Mouse (Mus musculus) kidney, postnatal 14 days (tissue): ENCODE data around the gene Ctps.
A peak's percentile ranks its signal among the peaks of the same experiment; 100 is the strongest.
"Not testable (repeated sequence)": the region's sequence is repeated elsewhere in the genome, so short reads cannot be mapped to it uniquely, and the experiment has no call there.

ENCODE experiments used
- DNase-seq: peaks from one replicate; pipeline ENCODE4 v3.0.0; 2022; ENCODE audit warnings: mixed read lengths

Gene Ctps

GRCm38 (mm10) chr4:120569486-120570437 is at the start of gene Ctps:
TSS of gene Ctps (minus strand) at chr4:120570276.
- DNase-seq: peak; percentile 96

DNA sequence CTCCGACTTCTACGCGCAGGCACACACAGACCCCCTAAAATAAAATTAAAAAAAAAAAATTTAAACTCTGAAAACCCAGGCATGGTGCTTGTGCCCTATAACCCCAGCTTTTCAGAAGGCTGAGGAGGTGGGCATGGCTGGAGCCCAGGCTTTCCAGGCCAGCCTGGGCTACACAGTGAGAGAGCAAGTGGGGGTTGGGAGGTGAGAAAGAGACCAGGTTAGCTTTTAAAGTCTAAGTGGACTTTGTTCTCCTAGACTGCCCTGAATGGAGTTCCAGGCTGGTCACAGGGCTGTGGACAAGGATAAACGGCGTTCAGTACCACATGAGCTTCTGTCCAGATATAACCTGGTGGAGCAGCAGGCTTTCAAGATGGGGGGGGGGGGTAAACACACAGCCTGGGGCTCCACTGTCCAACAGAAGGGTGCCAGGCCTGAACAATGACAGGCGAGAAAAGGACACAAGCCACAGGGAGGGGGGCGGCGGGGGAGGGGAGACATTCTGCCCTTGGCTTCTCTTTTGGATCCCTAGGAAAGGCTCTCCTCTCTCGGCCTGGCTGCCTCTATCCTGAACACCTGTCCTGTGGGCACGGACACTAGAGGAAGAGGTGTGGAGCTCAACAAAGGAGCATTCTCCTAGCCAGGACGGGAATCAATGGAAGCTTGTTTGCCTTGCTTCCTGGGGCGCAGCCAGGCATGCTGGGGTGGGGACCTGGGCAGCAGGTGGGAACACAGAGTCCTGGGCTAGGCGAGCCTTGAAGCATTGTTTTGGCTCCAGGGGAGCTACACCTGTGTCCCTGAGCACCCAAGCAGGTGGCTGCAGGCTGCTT is 46.3 kb upstream of the Ctps start:
- DNase-seq: no peak

DNA sequence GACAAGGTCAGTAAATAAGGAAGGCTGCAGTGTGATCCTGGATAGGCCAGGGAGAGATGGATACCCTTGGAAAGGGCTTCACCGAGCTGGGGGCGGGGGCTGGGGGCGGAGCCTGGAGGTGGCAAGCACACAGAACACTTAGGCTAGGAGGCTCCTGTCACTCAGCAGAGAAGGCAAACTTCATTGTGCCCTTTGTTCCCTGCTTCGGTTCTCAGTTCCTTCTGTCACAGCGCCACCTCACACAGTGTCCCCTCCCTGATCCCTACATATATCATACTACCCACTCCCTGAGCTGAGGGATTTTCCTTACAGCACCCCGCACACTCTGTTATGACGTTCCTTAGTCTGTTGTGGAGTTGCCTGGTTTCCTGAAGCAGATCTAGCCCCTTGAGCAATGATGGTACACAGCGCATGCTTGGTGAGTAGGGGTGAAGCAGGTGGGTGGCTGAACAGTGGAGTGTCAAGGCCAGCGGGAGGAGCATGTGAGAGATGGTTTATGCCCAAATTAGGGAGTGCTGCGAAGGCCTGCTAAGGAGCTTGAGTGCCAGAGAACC is 45.5 kb upstream of the Ctps start:
- no peak for DNase-seq

DNA sequence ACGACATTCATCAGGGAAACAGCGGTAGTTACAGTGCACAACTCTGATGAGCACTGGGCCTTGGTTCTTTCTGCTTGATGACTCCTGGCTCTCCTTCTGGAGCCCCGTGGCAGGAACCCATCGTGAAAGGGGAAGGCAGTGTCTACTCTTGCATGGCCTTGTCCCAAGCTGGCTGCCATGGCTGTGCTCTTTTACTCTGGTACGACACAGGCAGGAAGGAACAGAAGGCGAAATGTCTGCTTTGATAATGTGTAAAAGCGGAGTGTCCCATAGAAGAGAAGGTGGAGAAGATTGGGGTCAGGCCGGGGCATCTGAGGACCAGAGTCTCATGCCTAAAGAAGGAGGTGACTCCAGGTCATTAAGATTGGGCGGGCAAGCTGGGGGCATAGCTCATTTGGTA is 44.6 kb upstream of the Ctps start:
- no peak for DNase-seq

- DNase-seq: peak; percentile 44
These were observed 43.7 kb upstream of the Ctps start for GRCm38 (mm10) chr4:120613691-120614329.

GRCm38 (mm10) chr4:120612304-120613080 is 42.4 kb upstream of the Ctps start:
- DNase-seq: no peak

DNA sequence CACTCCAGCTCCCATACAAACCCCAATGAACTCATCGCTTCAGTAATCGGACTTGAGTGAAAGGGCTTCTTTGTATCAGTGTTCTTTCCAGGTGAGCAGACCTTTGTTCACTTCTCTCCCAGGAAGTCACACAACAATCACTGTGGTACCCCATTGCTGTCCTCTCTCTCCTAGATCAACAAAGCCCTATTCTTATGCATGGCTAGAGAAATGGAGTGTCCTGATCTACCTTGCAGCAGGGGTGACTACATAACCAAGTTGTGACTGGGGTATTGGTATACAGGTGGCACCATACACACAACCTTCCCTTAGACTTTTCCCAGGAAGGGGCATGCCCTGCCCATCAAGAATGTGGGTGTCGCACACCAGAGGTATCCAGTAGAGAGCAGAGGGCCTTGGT is 40.9 kb upstream of the Ctps start:
- DNase-seq: no peak

DNA sequence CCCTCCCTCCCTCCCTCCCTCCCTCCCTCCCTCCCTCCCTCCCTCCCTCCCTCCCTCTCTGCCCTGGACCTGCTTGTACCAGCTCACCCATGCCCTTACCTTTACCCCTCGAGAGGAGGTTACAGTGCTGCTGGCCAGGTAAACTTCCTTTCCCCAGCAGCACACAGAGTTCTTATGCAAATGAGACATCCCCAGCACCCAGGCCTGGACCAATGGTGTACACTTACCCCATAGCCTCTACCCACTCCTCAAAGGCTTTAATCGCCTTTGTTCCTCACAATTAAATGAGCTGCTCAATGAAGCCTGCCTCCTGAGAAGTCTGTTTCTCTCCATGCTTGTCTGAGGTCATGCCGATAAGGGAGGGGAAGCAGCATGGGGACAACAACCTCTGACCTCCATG is 36.9 kb upstream of the Ctps start:
- DNase-seq: no peak

GRCm38 (mm10) chr4:120602669-120603068 is 32.6 kb upstream of the Ctps start:
- DNase-seq: no peak

DNA sequence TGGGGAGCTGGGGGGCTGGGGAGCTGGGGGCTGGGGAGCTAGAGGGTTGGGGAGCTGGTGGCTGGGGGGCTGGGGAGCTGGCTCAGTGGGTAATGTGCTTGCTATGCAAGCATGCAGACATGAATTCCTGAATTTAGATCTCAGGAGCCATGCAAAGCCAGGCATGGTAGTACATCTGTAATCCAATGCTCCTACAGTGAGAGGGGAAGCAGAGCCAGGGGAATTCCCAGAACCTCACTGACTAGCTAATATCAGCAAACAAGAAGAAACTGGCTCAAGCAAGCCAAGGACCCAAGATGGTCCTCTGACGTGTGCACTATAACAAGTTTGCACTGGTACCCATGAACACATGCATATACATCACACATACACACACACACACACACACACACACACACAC is 31.7 kb upstream of the Ctps start:
- peak; percentile 16 for DNase-seq

DNA sequence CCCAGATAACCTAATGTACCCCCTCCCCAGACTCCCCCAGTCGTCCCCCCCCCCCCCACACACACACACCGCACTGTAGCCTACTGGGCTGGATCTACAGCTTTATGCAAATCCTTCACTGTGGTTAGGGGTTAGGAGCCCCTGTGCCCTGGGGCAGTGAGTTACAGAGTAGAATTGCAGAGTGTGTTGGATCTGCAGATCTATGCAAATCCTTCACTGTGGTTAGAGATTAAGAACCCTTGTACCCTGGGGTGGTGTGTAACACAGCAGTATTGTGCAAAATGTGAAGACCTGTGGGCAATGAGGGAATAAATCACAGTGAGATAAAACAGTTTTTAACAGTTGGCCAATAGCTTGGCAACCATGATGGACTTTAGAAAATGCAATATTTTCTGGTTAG is 28.8 kb upstream of the Ctps start:
- DNase-seq: peak; percentile 44

DNA sequence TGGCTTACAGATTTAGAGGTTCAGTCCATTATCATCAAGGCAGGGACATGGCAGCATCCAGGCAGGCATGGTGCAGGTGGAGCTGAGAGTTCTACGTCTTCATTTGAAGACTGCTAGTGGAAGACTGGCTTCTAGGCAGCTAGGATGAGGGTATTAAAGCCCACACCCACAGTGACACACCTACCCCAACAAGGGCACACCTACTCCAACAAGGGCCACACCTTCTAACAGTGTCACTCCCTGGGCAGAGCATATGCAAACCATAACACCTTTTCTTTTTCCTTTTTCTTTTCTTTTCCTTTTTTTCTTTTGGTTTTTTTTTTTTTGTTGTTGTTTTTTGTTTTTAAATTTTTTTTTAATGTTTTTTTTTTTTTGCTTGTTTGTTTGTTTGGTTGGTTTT is 26.1 kb upstream of the Ctps start:
- DNase-seq: not testable (repeated sequence)

DNA sequence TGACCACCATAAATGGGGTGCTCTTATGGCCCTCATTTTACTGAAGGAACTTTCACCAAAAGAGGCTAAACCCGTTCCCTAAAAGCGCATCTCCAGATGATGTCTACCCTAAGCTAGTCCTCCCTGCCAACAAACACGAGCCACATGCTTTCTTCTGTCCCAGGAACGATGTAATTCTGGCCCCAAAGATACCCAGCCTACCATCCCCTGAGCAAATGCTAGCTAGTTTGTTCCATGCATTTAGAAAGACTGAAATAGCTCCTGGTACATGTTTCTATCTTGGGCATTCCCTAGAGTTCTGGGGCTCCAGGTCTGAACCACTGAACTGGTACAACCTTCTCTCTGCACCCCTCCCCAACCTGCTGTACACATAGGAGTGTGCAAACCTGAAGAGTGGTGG is 20.9 kb upstream of the Ctps start:
- DNase-seq: no peak

DNA sequence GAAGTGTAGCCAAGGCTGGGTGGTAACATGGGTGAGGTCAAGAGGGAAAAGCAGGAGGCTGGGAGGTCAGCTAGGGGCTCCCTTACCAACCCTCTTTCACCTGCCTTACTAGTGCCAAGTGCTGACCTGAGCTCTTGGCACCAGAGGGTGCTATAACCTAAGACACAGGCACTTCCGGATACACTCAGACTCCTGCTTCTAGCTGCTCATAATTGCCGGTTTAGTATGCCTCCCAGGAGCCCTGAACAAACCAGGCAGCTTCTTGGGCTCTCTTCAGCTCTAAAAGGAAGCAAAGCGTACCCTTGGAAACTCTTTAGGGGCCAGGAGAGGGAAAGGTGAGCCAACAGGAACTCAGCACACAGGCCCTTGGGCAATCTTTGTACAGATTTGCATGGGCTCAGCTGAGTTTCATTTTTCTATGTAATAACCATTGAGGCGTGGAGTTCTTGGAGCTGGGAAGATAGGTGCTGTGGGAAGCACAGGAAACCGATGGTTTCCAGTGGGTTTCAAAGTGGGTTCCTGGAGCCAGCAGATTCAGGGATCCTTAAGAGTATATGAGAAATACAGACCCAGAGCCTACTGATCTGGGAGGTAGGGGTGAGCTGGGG is 19.8 kb upstream of the Ctps start:
- peak; percentile 77 for DNase-seq

DNA sequence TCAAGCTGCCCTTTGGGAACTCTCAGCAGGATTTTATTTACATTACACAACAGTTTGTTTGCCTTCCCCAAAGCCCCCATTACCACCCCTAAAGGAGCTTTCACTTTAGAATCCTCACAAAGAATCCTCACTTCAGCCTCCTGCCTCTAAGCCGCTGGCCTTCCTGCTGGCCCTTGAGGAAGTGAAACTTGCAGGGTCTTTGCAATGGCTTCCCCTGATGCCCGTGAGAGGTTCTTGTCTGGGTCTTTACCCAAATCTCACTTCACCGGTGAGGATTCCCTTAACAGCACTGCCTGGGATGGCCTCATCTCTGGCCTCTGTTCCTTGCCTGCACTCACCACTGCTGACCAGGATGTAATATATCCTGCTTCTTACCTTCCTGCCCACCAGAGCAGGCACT is 19.0 kb upstream of the Ctps start:
- DNase-seq: no peak

GRCm38 (mm10) chr4:120588445-120588844 is 18.4 kb upstream of the Ctps start, which contains the start of gene Gm8439:
TSS of gene Gm8439 (plus strand) at chr4:120588745.
- DNase-seq: no peak

DNA sequence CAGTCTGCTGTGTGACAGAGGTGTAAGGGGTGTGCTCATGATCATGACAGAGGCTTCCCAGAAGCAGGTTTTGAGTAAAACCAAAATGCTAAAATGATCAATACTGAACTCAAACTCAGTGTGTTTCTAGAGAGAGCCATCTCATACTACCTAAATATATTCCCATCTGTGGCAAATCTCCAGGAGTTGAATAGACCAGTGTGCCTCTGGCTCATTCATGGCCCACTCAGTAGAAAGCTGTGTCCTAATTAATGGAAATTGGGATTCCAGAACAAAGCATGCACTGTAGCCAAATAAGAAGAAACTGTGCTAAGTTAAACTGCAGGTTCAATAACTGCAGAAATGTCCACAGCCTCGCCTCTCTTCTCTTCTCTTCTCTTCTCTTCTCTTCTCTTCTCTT is 16.9 kb upstream of the Ctps start:
- no peak for DNase-seq

DNA sequence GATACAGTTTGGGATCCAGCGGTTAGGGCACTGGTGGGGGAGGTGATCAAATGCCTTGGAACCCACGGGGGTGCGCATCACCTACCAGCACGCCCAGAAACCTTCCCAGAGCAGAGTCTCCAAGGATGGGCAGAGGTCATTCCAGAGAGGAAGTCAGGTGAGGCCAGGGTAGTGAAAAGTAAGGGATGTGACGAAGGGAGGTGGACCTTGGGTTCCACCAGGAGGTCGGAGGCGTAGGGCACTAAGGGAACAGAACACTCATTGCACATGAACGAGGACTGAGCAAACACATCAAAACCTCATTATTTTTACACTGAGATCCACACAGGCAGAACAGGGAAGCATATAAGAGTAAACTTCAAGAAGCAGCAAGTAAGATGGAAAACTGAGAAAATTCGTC is 11.6 kb upstream of the Ctps start:
- no peak for DNase-seq

- no peak for DNase-seq
These were observed 10.8 kb upstream of the Ctps start for GRCm38 (mm10) chr4:120580894-120581293.

DNA sequence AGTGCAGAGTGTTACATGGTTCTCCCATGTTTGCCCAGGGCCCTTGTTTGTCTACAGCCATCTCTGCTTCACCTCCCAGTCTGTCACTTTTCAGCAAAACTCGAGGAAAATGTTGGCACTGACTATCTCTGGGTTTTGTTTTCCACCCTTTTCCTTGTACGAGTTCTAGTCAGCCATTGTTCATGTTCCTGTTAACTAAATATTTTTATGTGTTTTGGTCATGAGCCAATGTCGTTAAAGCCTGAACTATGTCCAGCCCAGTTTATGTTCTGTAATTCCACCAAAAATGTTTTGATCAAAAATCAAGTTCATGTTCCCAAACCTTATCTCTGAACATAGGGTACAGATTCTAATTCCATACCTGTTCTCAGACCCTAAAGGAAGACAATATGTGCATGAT is 1.6 kb upstream of the Ctps start:
- DNase-seq: no peak

DNA sequence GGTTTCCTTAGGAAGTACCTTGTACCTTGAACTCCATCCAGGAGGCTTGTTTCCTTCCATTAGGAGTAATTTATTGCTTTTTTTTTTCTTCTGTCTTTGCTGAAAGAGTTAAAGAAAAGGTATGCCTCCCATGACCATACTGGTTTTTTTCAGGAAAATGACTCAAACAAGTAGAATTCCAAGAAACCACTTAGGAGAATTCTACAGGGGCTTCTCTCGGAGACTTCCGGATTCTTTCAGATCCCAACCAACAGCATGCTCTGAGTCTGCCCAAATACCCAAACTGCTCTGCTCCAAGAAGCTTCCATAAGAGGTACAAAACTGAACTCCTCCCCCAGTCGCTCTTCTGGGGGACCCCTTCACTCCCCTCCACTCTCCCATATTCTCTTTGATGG is 991 bp upstream of the Ctps start:
- peak; percentile 30 for DNase-seq
